Mouse (Mus musculus): ENCODE measurements around the gene Ube2d3.
A peak's percentile ranks its signal among the peaks of the same experiment; 100 is the strongest.

Gene Ube2d3

DNA sequence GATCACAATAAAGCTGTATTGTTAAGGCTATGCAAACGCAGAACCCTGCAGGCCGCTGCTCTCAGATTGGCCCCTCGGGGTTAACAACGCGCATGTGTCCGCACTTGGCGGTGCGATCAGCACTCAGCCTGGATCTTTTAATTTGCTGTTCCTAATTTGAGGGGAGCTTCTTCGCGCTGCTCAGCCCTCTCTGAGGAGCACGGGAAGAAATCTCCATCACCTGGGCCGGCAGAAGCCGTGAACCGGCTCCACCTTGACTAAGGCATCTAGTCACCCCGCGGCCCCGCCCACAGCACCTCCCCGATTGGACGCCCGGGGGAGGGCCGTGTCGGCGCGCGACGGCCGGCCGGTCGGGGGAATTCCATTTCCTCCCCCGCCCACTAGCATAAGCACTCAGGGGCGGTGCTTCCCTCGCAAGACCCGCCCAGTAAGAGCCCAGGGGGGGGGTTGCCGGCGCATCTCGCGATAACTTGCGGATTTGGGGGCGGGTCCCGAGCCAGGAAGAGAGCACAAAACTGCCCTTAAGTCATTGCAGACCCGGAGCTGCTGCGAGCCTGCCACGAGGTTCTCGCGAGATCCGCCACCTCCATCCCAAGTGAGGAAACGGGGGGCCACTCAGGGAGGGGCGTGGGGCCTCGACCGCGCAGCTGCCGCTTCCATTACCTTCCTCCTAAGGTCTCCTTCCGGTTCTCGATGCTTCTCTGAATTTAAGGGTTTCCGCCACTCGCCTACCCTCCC, at the start of gene Ube2d3:
Gene Ube2d3, plus strand, starts transcription at position 392 of the 738 bp plus-strand sequence.
- peak; percentile 99 for DNase-seq

DNA sequence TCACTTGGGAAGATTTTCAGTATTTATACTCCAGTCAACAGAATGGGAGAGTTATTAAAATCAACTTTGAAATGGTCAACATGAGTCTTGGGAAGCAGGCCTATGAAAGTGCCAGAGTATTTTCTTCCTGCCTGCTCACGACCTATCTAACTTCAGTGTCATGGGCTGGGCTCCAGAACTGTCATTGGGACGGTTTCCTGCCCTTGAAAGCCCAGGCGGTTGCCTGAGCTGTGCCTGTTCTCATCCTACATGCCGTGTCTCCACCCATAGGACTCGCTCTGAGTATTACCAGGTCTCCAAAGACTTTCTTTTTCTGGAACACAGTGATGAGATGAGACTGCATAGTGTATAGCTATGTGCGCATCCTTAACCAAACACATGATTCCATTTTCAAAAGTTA, 44.8 kb upstream of the Ube2d3 start:
- DNase-seq = peak; percentile 33 to 49

DNA sequence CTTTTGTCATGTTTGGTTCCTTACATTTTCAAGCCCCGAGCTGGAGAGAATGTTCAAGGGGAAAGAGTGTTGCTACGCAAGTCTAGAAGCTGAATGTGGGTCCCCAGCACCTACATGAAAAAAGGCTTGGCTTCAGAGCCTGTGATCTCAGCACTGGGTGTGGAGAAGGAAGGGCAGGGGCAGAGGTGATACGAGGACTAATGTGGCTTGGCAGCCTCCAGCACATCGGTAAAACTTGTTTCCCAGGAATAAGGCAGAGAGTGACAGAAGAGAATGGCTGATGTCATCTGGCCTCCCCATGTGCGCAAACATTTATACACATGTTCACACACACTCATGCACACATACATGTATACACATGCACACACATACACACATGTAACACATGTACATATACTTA, 42.9 kb upstream of the Ube2d3 start:
- peak; percentile 27 to 29 for DNase-seq

DNA sequence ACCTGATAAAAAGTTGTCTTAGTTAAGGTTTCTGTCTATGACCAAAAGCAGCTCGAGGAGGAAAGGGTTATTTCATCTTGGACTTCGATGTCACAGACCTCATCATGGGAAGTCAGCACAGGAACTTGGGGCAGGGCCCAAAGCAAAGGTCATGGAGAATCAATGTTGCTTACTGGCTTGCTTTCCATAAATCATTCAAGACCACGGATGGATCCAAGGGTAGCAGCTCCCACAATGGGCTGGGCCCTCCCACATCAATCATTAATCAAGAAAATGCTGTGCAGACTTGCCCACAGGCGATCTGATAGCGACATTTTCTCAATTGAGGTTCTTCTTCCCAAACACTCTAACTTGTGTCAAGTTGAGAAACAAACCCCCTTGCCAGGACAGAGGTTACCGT, 41.9 kb upstream of the Ube2d3 start:
- peak; percentile 73 to 75 for DNase-seq

DNA sequence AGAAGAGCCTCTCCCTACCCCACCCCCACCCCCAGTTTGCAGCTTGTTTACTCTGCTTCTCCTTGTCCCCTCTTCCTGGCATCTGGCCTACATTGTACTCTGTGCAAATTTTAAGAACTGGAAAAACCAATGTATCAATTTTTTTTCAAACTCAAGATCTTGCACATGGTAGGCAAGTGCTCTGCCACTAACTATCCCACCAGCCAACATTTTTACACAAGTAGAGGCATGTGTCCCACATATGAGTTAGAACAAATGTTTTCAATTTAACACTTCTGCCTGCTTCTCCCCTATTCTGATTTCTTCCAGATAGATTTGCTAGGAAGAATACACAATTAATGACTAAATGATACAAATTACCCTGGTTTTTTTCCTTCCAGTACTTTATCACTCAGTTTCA, 40.8 kb upstream of the Ube2d3 start:
- DNase-seq = no peak

DNA sequence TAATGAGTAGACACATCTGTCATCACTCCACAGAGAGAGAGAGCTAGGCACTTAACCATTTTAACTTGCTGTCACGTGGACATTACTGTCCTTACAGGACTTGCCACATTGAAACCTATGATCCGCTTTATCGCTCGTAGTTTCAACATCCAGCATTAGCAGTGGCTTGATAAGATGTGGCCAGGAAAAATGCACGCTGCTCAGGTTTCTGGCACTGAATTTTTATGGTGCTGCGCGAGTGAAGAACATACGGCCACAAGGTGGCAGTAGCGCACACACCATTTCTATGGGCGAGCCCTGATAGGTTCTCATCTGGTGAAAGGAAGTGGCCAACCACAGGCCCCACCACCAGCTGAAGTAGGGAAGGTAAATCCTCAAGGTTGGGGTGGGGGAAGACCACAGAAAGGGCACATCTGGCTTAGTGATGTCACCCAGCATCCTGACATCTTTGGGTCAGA, 35.7 kb upstream of the Ube2d3 start:
- DNase-seq = peak; percentile 87 to 96

DNA sequence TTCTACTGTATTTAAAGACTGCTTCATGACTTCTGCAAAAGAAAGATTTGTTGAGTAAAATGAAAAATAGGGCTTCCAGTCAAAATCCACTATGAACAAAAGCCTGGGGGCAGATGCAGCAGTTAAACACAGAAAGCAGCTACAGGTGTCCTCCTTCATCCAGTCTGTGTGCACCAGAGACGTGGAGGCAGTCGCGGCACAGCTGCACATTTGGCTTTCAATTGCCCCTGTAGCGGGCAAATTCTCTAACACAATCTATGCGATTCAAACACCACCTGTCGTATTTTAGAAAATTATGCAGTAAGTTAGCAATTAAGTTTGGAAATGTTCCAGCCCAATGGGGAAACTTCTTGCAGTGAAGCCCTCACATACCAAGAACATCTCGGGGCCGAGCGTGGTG, 34.7 kb upstream of the Ube2d3 start:
- no peak for DNase-seq

DNA sequence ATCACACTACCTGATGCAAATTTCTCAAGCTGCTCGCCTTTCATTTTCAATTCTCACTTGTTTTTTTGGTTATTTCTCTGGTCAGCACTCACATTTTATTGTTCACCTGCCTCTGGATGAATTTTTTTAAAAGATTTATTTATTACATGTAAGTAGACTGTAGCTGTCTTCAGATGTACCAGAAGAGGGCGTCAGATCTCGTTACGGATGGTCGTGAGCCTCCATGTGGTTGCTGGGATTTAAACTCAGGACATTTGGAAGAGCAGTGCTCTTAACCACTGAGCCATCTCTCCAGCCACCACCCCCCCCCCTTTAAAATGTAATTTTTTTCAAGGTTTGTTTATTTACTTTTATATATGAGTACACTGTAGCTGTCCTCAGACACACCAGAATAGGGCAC, 34.1 kb upstream of the Ube2d3 start:
- DNase-seq = no peak

DNA sequence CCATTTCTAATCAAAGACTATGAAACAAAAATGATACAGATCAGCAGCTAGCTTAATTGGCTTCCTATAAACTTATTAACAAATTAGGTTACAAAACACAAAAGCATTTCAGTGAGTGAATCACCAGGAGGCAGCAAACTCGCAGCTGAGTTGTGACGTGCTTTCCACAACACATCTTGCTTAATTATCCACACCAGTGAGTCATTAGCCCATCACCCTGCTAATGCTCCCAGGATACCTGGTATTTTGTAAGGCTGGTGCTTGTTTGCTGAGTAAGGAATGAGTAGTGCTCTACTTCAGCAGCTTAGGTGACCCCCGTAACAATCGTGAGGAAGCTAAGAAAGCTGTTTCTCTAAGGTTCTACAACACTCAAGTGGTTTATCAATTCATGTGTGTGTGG, 33.4 kb upstream of the Ube2d3 start:
- DNase-seq = no peak

DNA sequence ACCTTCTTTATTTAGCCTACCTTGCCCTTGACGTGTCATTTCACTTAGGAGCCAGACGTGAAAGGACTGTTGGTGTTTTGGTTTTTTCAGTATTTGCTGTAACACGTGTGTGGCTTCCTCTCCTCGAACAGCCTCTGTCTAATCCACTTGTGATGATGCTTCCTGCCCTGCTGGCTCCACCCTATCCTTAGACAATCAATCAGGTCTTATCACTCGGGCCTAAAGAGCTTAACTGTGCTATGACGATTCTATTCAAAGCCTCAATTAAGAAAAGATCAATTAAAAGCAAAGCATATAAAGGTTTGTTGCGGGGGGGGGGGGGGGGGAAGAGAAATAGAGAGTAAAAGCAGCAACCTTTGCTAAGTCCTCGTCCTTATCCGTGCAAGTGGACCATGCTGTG, 30.6 kb upstream of the Ube2d3 start:
- DNase-seq = no peak

DNA sequence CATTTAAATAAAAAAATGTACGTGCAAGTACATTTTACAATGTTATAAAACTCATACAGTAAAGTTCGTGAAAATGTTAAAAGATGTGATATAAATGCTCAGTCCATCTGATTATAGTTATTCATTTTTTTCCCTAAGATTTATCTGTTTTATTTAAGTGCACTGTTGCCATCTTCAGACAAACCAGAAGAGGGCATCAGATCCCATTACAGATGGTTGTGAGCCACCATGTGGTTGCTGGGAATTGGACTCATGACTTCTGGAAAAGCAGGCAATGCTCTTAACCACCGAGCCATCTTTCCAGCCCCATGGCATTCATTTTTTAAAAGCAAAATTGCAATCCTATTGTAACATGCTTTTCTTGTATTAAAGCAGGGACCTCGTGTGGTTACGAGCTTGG, 28.7 kb upstream of the Ube2d3 start:
- DNase-seq = no peak

DNA sequence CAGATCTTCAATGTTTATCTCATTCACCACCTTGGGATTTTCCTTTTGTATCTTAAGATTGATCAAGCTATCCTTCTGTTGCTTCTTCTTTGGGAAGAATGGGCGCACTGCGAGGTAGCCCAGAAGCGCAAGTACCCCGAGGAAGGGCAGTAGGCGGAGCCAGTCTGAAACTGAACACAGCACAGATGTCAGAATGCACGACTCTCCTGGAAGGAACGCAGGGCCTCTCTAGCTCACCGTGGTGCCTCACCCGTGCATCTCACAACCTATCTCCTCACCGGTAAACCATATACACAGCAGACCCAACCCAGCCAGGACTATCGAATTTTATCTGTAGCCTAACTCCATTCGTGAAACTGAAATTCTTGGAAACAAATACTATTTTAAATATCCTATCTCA, 26.9 kb upstream of the Ube2d3 start:
- no peak for DNase-seq

DNA sequence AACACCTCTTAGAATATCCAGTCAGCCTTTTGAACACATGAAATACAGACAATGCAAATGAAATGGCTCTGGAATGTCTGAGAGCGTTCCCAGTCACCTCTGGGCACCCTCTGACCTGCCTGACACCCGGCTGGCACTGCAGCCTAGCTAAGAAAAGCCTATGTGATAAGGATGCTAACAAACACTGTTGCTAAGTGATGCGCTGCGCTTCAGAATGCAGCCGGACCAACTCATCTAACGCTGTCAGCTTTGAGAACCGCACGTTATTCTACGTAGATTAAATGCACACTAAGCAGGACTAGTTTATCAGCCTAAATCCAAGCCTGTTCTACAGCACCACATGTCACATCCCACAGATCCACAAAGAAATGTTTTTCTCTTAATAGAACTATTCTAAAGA, 26.1 kb upstream of the Ube2d3 start:
- no peak for DNase-seq

DNA sequence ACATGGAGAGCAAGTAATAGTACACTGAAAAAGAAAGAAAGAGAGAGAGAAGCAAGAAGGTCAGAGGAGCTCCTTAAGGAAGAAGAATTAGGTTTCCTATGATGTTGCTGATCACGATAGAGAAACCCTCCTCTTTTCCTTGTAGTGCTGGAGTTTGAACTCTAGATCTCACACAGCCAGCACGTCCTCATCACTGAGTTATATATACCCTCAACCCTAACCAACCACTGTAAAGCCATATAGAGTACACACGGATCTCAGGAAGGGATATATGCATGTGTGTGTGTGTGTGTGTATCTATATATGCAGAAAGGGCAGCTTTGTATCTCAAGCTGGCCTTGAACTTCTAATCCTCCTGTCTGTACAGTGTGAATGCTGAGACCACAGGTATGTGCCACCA, 20.7 kb upstream of the Ube2d3 start:
- DNase-seq = no peak

DNA sequence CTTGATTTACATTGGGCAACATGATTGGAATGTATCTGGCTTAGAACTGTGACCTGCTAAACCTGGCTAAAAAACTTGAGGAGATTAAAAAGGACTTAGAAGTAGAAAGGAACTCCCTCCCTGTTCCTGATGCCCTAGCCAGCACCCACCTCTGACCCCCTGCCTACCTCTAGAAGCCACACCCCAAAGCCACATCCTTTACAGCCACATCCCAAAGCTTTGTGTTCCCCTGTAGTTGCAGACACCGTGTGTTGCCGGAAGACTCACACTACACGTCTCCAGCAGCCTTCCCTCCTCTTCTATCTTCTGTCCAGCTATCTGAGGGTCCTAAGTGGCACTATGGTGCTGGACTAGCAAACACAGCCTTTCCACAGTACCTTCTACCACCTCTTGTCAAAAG, 20.1 kb upstream of the Ube2d3 start:
- no peak for DNase-seq

DNA sequence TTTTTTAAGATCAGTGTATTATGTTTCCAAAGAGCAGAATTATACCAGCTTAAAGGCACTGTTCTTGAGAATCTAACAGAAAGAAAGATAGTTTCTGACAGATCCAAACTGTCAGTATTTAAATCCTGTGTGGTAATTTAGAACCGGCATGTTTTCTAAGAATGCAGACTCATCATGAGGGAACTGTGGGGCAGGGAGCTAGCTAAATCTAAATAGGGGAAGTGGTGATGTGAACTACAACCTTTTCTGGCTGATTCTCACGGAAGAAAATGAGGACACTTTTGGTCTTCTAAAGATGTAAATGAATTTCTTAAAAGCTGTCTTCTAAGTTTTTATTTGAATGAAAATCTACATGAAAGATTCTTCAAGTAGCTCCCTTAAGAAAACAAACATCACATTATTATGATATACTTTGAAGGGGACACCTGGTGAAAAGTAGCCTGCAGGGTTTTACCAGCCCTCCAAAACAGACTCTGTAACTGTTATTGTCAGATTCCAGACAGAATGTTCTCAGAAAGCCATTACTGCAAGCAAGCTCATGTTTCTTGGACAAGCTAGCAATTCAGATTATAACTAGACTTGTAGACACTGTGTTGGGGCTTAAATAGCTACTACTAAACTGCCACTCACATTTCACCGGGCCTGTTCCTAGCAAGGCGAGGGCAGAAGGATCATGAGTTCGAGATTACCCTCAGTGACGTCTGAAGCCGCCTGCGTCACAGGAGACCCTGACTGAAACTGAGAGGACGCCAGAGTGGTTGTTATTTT, 17.2 kb upstream of the Ube2d3 start:
- DNase-seq = no peak

DNA sequence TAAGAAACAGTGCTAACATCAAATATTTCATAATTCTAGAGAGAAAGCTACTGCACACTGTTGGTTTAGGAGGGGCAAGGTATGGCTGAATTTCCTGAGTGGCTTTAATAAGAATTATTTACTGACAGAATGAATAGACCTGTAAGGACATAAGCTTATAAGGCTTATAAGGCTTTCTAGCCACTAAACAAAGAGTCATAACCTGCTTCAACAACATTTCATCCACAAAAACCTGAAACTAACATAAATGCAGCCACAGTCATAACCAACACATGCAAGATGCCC, 16.7 kb upstream of the Ube2d3 start:
- no peak for DNase-seq

DNA sequence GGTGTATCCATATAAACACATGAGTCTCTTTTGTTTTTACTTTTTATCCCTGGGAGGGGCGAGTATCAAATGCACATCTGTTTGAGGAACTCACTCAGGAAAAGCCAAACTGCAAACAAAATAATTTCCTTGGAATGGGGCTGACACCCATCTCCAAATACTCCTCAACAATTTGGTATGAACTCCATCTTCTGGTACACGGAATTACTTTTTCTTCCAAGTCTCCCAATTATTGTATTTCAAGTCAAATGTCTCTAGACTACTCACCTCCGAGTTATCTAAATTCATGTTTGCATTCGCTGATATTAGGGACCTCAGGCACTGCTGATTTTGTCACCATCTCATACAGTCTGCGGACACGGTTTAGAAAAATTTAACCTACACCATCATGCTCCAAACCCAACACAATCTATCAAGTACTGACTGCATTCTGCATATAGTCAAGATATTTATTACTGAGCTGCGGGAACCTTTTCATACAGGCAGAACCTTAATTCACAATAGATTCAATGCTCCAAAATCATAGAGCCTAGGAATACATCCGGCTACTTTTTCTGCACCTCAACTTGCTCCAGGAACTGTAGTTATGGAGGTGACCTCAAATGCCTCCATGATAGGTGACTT, 15.6 kb upstream of the Ube2d3 start:
- DNase-seq = no peak

DNA sequence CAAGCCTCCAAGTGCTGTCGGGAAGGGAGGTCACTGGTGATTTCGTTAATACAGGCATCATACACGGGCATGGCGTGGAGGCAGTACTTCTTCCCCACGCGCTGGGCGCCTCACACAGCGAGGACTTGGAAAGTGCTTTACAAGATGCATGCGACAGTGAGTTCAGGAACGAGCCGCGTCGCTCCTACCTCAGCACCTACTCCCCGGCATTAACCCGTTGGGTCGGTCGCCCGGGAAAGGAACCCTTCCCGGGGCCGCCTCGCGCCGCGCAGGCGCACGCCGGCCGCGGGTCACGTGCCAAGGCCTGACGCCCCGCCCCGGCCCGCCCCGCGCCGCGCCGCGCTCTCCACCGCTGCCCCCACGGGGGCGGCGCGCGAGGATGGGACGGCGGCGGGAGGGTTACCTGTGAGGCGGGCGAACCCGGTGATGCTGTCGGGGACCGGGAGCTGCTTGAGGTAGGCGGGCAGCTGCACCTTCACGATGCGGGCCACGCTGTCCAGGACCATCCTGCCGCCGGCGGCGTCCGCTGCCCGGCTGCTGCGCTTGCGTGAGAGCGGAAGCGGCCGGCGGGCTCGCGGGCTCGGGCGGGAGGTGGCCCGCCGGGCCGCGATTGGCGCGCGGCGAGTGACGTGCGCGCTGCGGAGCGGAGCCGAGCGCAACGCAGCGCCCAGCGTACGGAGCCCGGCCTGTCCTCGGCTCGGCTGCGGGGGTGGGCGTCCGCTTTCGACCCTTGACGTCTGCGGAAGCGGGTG, 14.9 kb upstream of the Ube2d3 start:
- DNase-seq = peak; percentile 79 to 91

DNA sequence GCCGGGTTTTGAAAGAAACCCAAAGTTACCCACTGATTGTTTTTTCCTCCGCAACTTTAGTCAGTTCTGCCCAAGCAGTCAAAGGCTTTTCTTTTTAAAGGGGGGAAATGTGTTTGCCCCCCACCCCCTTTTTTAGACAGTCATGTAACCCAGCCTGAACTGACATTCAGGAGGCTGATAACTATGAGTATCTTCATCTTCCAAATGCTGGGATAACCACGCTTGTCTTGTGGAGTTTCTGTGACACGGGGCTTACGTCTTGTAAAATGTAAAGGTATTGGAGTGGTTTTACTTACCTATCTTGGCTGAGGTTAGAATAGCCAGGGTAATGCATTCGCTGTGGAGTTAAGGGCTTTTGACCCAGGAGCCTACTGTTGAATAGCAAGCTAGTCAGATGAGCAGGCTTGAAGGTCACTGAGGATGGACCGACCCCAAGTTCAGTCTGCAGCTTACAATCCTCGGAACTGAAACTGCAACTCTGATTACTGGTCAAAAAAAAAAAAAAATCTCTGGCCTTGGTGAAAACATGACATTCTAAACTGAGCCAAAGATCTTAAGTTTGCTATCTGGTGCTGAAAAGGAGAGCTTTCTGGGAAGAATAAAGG, 14.2 kb upstream of the Ube2d3 start, which contains the start of gene Cisd2:
Gene Cisd2, minus strand, starts transcription at position 318 of the 605 bp plus-strand sequence.
- DNase-seq = peak; percentile 50 to 62

DNA sequence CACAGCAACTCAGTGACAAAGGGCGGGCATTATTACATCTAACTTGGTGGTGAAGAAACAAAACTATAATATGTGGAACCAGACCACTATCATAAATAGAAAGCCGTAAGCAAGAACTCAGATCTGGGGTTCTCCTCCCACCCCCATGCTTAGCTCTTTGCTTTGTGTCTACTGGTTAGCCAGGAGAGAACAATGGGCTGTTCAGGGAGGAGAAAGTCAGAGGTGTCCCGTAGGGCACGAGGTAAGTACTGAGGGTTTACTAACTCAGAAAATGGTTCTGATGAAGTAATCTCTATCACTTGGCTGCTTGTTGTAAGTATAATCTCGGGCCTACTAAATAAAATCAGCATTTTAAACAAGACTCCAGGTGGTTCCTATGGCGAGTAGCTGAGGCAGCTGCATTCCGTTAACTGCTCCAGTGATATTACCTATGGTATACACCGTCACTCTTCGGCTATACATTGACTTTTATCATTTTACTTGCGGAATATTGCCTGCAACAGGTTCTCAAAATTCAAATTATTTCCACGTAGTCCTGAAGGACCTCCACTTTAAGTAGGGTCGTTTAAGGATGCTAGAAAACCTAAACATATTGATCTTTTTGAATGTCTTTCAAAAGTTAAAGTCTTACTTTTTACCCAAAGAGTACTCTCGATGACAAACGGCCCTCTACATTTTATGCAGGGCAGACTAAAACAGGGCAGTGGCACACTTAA, 890 bp upstream of the Ube2d3 start:
- no peak for DNase-seq

DNA sequence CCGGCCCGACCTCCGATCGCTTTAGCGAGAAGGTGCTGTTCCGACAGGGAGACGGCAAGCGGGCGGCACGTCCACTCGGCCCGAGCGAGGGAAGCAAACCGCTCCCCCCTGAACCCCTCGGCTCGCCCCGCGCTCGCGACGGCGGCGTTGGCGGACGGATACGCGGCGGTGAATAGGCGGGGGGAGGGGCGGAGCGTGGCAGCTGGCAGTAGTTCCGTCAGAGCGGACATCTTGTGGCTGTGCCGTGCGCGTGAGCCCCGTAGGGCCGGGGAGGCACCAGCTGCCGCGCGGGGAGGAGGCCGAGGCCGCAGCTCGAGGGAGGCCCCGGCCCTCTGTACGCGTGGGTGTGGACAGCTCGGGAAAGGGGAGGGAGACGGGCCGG, 573 bp downstream of the Ube2d3 start:
- DNase-seq = peak; percentile 91 to 95
